Mouse (Mus musculus) skeletal muscle tissue, adult 2 months (tissue): ENCODE measurements around the gene Chka.

Source experiments
- DNase-seq: peaks from one replicate; pipeline ENCODE4 v3.0.0-alpha.2; 2012; ENCODE audit warnings: low read depth, low spot score

The Chka gene

GRCm38 (mm10) chr19:3846676-3847604 is 4.6 kb upstream of the Chka start:
- DNase-seq, result no peak

DNA sequence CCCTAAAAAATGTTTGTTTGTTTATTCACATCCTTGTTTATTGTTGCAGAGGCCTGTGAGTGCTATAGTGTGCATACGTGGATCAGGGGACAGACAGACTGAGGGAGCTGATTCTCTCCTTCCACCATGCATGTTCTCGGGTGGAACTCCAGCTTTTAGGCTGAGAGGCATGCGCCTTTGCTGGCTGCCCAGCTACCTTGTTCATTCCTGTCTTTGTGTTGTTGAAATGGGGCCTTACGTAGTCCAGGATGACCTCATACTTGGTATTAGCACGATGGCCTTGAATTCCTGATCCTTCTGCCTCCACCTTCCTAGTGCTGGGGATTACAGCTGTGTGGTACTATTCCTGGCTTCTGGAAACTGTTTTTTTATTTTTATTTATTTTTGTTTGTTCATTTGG is 3.9 kb upstream of the Chka start:
- DNase-seq, result no peak

DNA sequence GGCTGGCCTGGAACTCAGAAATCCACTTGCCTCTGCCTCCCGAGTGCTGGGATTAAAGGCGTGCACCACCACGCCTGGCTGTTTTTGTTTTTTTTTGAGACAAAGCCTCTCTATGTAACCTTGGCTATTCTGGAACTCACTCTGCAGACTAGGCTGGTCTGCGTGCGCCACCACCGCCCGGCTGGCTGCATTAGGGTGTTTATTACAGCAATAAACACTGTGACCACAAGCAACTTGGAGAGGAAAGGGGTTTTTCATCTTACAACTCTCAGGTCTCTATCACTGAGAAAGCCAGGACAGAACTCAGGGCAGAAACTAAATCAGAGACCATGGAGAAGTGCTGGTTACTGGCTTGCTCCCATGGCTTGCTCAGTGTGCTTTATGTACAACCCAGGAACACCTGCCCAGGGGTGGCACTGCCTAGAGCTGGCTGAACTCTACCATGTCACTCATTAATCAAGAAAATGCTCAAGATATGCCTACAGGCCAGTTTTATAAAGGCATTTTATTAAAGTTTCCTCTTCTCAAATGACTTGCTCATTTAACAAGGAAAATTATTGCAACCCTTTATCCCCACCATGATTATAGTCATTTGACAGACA is 3.3 kb upstream of the Chka start:
- DNase-seq, result no peak

GRCm38 (mm10) chr19:3849251-3849650 is 2.3 kb upstream of the Chka start:
- DNase-seq, result no peak

DNA sequence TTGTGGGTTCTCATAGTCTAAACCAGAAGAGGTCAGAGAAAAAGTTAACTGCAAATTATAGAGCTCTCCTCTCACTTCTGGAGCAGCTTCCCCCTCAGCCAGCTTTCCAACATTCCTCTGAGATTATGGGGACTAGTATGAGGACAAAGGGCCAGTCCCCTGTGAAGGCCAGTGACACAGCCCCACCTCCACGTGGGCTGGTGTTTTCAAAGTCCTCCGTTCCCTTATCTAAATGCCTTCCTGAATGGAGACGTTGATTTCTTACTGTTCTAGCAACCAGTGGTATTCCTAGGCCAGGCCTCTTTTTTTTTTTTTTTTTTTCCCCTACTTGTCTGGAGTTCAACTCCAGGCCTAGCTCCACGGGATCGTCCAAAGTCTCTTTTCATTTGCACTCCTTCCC is 1.5 kb upstream of the Chka start:
- no peak for DNase-seq

- no peak for DNase-seq
These were observed 615 bp upstream of the Chka start for GRCm38 (mm10) chr19:3850847-3851469.

- no peak for DNase-seq
These were observed 557 bp downstream of the Chka start for GRCm38 (mm10) chr19:3851979-3852681.

DNA sequence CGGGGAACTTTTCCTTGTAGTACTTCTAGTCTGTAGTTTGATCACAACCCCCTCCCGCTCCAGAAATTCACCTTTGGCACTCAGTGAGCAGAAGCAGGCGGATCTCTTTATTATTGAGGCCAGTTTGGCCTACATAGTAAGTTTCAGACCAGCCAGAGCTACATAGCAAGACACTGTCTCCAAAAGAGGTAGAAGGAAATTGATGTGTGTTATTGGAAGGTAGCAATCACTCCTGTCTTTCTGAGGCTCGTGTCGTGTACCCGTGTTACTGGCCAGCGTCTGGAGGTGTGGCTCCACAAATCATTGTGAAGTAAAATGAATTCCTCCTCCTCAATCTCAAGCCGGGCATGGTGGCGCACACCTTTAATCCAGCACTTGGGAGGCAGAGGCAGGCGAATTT is 1.5 kb downstream of the Chka start:
- DNase-seq, result no peak

GRCm38 (mm10) chr19:3853891-3854290 is 2.3 kb downstream of the Chka start:
- DNase-seq, result no peak

DNA sequence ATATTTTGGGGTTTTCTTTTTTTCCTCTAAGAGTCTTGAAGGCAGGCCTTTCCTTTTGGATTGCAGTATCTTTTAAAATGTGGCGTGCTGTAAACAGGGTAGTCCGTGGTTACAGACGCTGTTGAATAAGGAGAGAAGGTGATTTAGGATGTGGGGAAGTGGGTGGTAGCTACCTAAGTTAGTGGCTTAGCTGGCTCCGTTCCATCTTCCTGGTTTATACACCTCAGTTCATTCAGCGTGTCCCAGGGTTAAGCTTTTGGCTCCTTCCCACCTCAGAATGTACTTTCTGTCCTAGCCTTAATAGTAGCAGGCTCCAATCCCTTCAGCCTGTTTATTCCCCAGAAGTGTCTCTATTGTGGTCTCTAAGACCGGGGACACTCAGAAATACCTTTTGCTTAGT is 3.5 kb downstream of the Chka start:
- no peak for DNase-seq

DNA sequence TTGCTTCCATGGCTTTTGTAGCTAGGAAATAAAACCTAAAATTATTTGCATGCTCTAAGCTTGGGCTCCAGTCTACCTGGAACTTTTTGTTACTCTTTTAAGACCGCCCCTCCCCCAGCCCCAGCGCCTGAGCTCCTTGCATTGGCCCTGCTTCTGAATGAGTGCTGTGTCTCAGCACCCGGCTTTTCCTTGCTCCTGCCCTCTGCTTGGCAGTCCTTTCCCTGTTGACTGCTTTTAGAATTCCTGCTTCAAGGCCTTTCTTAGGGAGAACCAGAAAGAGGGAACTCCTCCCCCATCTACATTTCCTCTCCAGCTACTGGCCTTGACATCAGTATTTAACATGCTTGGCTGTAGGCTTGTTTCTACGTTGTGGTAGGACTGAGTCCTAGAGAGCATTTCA is 4.0 kb downstream of the Chka start:
- no peak for DNase-seq

GRCm38 (mm10) chr19:3857220-3857619 is 5.6 kb downstream of the Chka start:
- no peak for DNase-seq

- no peak for DNase-seq
These were observed 11.1 kb downstream of the Chka start for GRCm38 (mm10) chr19:3862713-3863112.

DNA sequence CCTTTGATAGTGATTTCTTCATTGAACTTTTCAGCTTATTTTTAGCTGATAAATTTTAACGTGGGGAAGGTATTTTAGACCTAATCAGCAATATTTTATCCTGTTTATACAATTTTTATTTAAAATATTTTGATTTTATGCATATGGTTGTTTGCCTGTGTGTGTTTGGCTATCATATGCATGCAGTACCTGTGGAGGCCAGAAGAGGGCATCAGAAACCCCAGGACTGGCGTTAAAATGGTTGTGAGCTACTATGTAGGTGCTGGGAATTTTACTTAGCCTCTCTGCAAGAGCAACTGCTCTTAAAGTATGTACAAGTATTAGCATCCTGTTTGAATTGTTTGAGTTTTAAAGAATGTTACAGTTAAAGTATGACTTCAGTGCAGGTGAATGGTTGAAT is 13.4 kb downstream of the Chka start:
- no peak for DNase-seq

DNA sequence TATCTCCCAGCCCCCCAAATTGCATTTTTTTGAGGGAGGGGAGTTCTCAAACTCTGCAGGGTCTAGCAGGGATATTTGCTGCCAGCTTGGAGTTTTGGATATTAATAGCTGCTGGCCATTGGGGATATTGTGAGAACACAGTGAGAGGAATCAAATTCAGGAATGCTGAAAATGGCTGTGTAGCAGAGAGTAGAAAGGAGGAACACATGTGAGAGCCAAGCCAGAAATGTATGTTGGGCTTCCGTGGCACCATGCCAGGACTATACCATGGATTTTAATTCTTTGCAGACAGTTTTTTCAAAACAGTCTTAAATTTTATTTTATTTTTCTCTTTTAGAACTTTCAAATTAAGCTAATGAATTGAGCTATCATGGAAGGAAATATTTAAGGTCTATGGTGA is 16.7 kb downstream of the Chka start:
- DNase-seq, result no peak

GRCm38 (mm10) chr19:3871468-3871867 is 19.9 kb downstream of the Chka start:
- DNase-seq, result no peak

- DNase-seq, result no peak
These were observed 20.8 kb downstream of the Chka start for GRCm38 (mm10) chr19:3872373-3872772.

DNA sequence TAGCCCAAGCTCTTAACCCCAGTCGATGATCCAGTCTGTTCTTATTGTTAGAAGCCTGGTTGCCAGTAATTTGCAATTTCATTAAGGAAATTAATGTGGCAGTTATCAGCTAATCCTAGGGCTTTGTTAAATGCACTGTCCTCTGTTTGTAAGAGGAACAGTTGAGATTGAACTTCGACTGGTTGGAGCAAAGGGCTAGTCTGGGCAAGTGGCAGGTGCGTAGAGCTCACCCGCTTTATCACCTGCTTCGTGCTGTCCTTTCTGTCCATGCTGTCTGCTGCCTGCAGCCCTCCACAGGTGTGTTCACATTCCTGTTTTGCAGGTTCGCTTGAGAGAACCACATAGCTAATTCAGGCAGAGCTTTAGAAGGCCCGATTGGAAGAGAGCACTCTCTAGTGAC is 23.5 kb downstream of the Chka start:
- no peak for DNase-seq

- DNase-seq, result no peak
These were observed 28.7 kb downstream of the Chka start for GRCm38 (mm10) chr19:3880054-3880848.

DNA sequence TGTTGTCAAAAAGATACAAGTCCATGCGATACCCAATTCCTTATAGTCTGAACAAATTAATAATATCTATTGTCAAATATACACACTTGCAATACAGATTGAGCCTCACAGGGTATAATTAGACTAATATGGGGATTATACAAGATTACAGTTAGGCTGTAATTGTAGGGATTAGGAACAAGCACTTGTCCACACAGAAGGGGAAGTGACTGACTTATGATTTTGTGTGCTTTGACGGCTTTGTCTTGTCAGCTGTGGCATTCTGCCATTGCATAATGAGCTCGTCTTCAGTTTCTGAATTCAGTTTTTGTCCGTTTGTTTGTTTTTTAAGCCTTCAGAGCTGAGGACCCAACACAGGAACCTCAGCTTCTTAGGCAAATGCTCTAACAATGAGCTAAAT is 30.6 kb downstream of the Chka start:
- DNase-seq, result no peak

DNA sequence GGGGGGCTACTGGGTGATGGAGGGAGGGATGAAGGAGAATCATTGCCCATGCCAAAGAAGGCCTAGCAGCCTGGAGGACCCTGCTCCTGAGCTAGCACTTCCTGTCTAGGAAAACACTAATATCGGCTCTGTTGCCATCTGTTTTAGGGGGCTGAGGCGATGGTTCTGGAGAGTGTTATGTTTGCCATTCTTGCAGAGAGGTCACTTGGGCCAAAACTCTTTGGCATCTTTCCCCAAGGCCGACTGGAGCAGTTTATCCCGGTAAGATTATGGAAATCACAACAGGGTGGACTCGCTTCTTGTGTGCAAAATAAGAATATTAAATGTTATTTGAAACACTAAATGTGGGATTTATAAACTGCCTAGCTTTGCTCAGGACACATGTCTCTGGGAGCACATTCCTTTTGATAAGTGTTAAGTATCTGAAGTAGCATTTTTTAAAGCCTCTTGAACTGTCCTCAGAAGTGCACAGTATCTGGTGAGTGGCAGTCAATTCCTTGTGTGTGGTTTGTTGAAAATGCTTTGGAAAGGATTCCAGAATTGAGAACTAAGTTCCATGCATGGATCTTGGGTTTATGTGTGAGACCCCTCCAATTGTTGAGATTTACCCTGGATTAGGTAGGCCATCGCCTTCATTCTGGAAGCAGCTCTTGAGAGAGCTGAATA is 32.9 kb downstream of the Chka start:
- no peak for DNase-seq
